Mouse (Mus musculus): ENCODE measurements around the gene Fam102b.

DNA sequence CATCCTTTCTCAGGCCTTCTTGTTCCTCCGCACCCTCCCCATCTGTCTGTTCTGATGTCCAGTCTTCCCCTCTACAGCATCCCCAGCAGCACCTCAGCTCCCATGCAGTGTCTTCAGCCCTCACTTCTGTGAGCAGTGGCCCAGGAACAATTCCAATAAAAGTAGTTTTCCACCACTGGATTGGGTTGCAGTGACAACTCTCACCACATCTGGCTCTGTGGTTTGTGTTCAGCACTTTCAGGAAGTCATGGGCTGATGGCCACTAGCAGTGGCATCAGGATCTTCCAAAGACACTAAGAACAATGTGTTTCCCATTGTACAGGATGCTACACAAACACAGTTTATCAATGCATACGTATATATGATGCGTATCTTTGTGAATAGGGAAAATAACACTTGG, 61.4 kb downstream of the Fam102b start:
- TF ChIP-seq CTCF (IDR thresholded peaks at IDR 0.05; ENCODE audit: control insufficient read depth, insufficient read depth, insufficient read length): no peak
- no peak for TF ChIP-seq CEBPB (IDR thresholded peaks at IDR 0.05; ENCODE audit: low read depth)
- TF ChIP-seq MAX (IDR thresholded peaks at IDR 0.05): no peak
- TF ChIP-seq MYOG (IDR thresholded peaks at IDR 0.05; ENCODE audit: control insufficient read depth, extremely low read depth, insufficient read length): no peak
